Mouse (Mus musculus): ENCODE data around the gene Vash1.

Vash1 gene

GRCm38 (mm10) chr12:86678591-86679545 is at the start of gene Vash1:
Gene Vash1 (plus strand): TSS chr12:86678700.
- peak; percentile 74 for DNase-seq

GRCm38 (mm10) chr12:86628783-86629172 is 49.7 kb upstream of the Vash1 start:
- no peak for DNase-seq

- DNase-seq: peak; percentile 31
Measured at GRCm38 (mm10) chr12:86641763-86642162, 36.7 kb upstream of the Vash1 start.

GRCm38 (mm10) chr12:86644512-86645273 is 33.8 kb upstream of the Vash1 start:
- DNase-seq: no peak

- DNase-seq: no peak
Measured at GRCm38 (mm10) chr12:86645494-86645893, 33.0 kb upstream of the Vash1 start.

- DNase-seq: no peak
Measured at GRCm38 (mm10) chr12:86646831-86647230, 31.7 kb upstream of the Vash1 start.

GRCm38 (mm10) chr12:86647279-86647678 is 31.2 kb upstream of the Vash1 start:
- DNase-seq: no peak

- DNase-seq: no peak
Measured at GRCm38 (mm10) chr12:86647736-86648135, 30.8 kb upstream of the Vash1 start.

GRCm38 (mm10) chr12:86648489-86648888 is 30.0 kb upstream of the Vash1 start:
- no peak for DNase-seq

GRCm38 (mm10) chr12:86651301-86651860 is 27.1 kb upstream of the Vash1 start:
- no peak for DNase-seq

- DNase-seq: peak; percentile 48
Measured at GRCm38 (mm10) chr12:86652570-86653041, 25.9 kb upstream of the Vash1 start.

- DNase-seq: no peak
Measured at GRCm38 (mm10) chr12:86659447-86659968, 19.0 kb upstream of the Vash1 start.

- no peak for DNase-seq
Measured at GRCm38 (mm10) chr12:86660466-86660865, 18.0 kb upstream of the Vash1 start.

GRCm38 (mm10) chr12:86665656-86666055 is 12.8 kb upstream of the Vash1 start:
- DNase-seq: peak; percentile 62

- DNase-seq: peak; percentile 68
Measured at GRCm38 (mm10) chr12:86668404-86668803, 10.1 kb upstream of the Vash1 start.

GRCm38 (mm10) chr12:86672105-86672504 is 6.4 kb upstream of the Vash1 start:
- DNase-seq: no peak

GRCm38 (mm10) chr12:86672507-86672906 is 6.0 kb upstream of the Vash1 start:
- DNase-seq: no peak

- peak; percentile 78 for DNase-seq
Measured at GRCm38 (mm10) chr12:86679546-86679930, 1.0 kb downstream of the Vash1 start.

- DNase-seq: peak; percentile 61
Measured at GRCm38 (mm10) chr12:86679991-86680491, 1.5 kb downstream of the Vash1 start.

GRCm38 (mm10) chr12:86680591-86681193 is 2.2 kb downstream of the Vash1 start:
- DNase-seq: peak; percentile 63

GRCm38 (mm10) chr12:86681626-86682025 is 3.1 kb downstream of the Vash1 start:
- peak; percentile 47 for DNase-seq

GRCm38 (mm10) chr12:86682178-86682577 is 3.7 kb downstream of the Vash1 start:
- DNase-seq: peak; percentile 55
